Mouse (Mus musculus) naive thymus-derived CD4-positive, alpha-beta T cell, adult 2 months (primary cell): Measurements from ENCODE around the gene Wbp1.
A peak's percentile ranks its signal among the peaks of the same experiment; 100 is the strongest.

Experiments used
- DNase-seq: peaks from one replicate; pipeline ENCODE4 v3.0.0-alpha.2; 2011; ENCODE audit warnings: low read depth

Wbp1 gene

DNA sequence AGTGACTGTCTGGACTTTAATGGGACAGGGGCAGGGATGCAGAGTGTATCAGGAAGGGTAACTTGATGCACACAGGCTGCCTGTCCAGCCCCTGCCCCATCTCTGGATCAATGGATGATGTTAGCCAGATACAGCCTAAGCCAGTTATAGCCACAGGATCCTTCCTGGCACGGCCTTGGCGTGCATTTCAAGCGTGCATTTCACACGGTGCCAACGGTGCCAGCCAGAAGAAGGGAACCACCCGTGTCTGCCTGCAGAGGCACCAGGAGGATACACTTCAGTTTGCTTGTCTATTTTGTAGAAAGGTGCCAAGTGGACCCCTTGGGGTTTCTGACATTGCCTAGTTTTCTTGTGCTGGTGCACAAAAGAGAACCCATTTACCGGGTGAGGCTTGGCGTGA, 18.7 kb upstream of the Wbp1 start:
- DNase-seq, result no peak

DNA sequence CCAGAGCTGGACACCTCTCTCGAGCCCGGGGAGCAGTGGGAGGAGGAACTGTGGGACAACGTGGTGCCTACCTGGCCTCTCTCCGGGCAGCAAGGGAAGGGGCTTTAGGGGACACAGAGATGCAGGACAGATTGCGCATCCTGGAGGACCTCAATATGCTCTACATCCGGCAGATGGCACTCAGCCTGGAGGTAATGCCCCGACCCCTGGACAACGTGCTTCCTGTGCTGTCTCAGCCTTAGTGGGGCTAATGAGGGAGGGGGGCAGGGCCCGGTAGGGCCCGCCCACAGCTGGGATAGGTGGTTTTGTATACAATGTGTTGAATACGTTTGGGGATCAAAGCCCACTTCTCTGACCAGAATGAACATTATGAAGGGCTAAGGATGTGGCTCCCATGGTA, 16.7 kb upstream of the Wbp1 start:
- no peak for DNase-seq

DNA sequence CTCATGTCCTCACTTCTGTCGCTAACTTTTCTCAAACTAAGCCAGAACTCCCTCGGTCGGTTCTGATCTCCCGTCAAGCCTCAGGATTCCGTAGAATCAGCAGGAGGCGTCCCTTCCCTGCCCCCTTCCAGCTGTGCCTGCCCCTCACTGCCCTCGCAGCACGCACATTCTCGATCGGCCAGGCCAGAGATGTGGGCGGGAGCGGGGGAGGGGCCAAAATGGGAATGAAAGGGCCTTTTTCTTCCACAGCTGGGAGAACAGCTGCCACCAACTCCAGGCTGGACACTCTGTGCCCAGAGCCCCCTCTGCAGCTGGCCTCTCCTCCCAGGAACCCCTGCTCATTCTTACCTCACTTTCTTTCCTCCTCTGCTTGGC, 16.2 kb upstream of the Wbp1 start:
- DNase-seq, result no peak

DNA sequence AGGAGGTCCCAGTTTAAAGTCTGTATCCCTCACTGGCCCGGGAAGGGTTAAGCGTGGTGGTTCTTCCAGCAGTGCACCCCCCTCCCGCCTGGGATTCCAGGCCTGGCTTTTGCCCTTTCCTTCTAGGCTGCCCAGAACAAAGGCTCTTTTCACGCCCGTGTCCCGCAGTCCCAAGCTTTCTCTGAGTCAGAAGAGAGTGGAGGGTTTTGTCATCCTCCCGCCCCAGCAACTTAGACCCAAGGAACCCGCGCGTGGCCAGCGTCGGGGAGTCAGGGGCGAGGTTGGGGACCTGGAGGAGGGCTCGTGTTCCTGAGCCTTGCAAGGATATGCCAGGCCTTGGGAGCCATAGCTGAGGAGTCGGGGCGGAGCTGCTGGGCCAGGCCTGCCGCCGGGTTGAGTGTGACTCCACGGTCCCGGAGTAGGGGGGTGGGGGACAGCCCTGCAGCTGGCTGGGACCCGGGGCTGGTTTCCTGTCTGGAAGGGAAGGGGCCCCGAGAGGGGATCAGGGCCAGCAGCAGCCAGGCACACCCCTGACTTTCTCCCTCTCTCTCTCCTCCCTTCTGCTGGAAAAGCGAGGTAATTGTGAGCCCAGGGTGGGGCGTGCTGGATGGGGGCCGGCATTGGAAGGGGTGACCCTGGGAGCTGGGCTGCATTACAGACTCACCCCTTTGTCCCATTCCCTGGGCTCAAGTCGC, 15.7 kb upstream of the Wbp1 start:
- no peak for DNase-seq

DNA sequence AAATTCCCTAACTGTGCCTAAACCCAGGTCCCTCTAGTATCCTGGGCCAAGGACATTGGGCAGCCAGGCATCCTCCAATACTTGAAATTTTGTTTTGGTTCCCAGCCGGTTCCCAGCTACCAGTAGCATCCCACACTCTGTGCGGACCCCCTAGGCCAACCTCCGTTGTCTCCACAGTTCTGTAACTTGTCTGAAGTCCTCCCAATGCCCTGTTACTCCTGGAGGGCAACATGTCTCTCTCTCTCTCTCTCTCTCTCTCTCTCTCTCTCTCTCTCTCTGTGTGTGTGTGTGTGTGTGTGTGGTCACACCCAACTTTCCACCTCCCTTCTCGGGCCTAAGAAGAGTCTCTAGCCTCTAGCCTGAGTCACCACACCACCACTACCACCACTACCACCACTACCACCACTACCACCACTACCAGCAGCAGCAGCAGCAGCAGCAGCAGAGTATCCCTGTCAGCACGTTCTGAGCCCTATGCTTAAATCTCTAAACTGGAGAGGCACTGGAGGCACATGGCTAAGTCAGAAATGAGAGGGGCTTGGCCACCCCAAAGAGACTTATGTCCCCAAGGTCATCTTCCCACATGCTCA, 15.0 kb upstream of the Wbp1 start:
- DNase-seq, result no peak

DNA sequence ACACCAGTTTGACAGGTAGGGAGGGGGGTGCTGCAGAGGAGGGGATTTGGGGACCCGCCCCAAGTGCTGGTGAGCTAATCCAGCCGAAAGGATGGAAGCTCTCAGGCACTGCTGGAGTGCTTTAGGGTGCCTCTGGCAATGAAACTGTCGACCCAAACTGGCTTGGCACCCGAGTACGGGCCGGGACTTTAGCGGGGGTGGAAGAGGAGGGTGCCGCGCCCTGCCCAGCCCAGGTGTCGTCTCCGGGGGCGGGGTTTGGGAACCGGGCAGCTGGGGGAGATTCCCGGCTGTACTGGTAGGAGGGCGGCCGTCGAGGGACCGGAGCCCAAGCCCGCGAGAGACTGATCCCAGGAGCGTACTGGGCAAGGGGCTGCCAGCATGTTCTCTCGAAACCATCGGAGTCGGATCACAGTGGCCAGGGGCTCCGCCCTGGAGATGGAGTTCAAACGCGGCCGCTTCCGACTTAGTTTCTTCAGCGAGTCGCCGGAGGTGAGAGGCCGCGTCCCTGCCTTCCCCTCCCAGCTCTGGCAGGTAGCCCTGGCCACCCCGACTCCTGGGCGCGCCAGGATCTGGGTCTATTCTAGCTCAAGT, 14.3 kb upstream of the Wbp1 start:
- no peak for DNase-seq

DNA sequence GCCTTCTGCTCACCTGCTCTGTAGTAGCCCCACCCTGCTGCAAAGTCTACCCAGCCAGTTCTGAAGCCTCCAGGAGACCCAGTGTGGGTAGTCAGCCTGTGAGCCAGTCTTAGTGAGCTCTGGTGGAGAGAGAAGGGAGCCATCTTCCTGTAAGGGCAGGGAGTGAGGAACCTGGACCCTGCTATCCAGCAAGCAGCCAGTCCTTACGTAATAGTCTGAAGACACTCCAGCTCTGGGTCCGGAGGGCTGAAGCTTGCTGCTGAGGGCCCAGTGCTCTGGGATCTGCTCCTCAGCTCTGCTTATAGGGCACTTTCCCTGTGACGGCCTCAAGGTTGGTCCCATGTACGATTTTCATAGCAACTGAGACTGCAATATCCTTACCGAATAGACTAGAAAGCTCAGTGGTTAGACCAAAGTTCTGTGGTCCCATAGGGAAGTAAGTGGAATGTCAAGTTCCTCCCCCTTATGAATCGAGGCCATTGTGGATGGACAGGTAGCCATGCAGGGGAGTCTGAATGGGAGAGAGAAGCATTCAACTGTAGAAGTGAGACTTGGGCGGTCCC, 13.7 kb upstream of the Wbp1 start, which contains the start of gene Rtkn:
Gene Rtkn, plus strand, starts transcription at position 513 of the 563 bp plus-strand sequence.
- no peak for DNase-seq

DNA sequence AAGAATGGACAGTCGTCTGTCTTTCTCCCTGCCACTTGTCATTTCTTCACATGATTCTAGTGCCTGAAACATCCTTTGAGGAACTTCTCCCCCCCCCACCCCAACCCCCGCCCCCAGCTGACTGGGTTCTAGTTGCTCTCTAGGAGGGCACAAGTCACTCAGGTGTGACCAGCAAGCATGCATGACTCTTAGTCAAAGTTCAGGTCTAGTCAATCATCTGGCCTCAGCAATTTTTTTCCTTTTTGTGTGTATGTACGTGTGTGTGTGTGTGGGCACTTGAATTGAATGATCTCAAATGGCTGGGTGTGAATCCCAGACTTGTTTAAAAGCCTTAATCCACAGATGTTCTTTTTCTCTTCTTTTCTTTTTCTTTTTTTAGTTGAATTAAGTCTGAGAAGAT, 12.9 kb upstream of the Wbp1 start:
- DNase-seq, result no peak

DNA sequence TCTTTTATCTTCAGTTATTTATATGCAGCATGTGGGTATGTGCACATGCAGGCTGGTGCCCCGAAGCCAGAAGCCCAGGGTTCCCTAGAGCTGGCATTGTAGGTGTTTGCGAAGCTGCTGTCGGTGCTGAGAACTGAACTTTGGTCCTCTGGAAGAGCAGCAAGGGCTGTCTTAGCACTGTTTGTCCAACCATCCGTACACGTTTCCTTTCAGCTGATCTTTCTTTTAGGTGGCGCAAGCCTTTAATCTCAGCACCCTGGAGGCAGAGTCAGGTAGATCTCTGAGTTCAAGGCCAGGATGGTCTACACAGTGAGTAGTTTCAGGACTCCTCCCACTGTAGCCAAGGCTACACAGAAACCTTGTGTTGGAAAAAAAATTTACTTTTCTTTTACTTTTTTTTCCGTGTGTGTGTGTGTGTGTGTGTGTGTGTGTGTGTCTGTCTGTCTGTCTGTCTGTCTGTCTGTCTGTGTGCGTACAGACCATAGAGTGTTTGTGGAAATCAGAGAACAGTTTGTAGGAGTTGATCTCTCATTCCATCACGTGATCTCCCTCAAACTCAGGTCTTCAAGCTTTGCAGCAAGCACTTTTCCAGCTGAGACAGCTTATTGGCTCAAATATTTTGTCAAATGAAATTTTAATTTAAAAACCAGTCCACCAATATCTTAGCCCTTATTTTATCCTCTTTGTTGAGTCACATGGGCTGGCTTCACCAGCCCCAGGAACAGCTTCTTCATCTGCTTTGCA, 11.0 kb upstream of the Wbp1 start:
- DNase-seq, result no peak

DNA sequence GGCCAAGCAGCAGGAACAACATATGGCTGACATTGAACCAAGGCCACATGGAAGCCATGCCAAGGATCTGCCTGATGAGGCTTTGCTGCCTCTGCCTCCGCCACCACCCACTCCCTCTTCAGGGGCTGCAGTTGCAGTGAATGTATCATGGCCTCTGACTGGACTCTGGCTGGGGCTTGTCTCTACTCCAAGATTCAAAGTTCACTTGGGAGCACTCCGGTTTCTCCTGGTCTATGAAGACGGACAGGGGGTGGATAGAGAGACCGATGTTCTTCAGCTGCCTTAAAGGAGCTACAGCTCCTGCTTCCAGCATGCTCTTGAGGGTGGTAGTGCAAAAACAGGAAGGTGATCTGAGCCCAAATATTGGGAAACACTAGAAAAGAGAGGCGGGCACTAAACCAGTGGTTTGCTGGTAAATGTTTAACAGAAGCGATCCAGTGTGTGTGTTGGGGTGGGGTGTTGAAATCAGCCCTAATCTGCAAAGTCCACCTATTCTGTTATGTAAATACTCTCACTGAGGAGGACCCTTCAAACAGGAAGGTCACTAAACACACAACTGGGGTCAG, 10.2 kb upstream of the Wbp1 start:
- DNase-seq, result no peak

DNA sequence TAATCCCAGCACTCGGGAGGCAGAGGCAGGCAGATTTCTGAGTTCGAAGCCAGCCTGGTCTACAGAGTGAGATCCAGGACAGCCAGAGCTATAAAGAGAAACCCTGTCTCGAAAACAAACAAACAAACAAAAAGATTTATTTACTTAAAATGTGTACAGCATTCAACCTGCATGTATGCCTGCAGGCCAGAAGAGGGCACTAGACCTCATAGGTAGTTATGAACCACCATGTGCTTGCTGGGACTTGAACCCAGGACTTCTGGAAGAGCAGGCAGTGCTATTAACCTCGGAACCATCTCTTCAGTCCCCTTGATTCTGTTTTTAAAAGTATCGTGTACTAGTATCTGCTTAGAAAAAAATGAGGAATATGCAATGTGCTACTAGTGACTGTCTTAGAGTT, 6.1 kb upstream of the Wbp1 start:
- no peak for DNase-seq

DNA sequence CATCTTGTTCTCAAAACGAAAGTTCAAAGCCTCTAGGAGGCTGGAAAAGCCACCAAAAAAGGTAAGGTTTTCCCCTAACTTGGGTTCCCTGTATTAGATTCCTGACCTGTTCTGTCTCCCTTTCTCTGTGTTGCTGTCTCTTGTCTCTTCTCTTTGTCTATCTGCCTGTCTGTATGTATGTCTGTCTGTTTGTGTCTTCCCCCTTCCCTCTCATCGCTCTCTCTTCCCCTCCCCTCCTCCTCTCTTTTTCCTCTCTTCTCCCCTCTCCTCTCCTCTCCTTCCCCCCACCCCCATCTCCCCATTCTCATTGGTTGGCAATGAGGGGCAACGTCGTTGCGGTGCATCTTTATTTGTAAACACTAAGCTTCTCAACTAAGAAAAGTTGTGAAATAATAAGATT, 4.0 kb upstream of the Wbp1 start, which contains the start of gene Ino80b:
Gene Ino80b, minus strand, starts transcription at position 101 of the 400 bp plus-strand sequence.
- DNase-seq, result no peak

DNA sequence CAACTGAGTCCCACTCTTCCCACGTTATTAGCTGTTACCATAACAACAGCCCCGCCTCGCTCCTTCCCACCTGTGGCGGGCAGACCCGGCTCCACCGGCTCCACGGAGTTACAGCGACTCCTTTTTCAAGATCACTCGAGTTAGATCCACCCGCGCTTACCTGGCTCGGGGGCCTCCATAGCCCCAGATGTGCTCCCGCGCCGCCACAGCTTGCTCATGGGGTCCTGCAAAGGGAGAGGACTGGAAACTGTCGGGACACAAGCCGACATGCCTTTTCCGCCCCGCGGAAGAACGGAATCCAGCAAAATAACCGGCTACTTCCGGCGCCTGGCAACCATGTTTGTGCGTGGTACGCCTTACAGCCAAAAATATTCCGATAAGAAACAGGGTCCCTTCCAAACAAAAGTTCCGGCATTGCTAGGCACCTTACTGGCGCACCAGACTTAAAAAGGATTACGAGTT, 3.5 kb upstream of the Wbp1 start:
- peak; percentile 96 for DNase-seq

DNA sequence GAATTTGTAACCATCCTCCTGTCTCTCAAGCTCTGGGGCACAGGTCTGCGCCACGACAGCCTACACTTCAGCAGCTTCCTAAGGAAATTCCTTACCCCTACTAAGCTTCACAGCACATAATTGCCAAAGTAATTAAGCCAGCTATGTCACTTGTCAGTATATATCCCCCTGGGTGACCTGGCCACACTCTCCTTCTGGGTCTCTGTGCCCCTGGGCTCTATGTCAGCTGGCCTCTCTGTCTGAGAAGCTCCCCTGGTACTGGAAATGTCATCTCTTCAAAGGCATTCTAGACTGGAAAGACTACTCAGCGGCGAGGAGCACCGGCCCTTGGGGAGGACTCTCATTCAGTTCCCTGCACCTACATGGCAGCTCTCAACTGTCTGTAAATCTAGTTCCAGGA, 1.6 kb upstream of the Wbp1 start:
- peak; percentile 9 for DNase-seq

DNA sequence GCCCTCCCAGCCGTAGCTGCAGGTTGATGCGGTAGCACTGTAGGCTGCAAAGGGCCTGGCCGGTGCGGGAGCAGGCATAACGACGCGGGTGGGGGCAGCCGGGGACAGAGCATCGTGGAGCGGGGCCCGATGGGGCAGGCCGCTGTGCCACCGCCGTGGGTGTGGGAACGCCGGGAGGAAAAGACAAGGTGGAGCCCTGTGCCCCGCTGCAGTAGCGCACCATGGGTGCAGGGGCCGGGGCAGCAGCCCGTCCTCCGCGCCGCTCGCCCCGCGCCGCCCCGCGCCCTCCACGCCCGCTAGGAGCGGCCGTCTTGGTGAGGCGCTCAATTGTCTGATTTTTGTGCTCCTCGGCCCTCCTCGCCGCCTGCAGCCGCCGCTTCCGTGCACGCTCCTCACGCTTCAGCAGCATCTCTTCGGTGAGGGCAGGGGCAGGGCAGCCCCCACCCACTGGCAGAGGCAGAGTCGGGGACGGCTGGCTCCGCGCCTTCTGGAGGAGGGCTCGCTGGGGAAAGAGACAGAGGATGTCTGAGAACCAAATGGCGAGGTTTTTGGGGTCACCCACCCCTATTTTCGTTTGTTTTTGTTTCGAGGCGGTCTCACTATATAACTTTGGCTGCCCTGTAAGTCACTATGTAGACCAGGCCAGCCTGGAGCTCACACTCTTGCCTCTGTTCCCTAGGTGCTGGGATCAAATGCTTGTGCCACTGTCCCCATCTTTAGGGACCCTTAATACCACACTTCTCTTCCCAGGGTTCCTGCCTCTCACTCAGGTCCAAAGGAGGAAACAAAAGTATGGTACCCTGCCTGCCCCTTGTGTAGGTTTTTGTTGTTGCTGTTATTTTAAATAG, 728 bp upstream of the Wbp1 start:
- DNase-seq, result peak; percentile 21

DNA sequence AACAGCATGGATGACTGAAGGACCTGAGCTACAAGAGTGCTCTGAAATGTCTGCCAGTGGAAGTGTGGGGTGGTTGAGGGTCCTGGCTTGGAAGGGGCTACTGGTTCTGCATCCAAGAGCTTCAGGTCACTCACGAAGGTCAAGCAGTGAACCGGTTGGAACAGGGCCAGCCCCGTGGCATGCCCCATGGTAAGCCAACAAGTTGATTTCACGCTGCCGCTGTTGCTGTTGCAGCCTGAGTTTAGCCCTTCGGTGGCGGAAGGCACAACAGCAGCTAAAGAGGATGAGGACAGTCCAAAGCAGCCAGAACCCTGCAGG, 1.7 kb downstream of the Wbp1 start:
- no peak for DNase-seq

DNA sequence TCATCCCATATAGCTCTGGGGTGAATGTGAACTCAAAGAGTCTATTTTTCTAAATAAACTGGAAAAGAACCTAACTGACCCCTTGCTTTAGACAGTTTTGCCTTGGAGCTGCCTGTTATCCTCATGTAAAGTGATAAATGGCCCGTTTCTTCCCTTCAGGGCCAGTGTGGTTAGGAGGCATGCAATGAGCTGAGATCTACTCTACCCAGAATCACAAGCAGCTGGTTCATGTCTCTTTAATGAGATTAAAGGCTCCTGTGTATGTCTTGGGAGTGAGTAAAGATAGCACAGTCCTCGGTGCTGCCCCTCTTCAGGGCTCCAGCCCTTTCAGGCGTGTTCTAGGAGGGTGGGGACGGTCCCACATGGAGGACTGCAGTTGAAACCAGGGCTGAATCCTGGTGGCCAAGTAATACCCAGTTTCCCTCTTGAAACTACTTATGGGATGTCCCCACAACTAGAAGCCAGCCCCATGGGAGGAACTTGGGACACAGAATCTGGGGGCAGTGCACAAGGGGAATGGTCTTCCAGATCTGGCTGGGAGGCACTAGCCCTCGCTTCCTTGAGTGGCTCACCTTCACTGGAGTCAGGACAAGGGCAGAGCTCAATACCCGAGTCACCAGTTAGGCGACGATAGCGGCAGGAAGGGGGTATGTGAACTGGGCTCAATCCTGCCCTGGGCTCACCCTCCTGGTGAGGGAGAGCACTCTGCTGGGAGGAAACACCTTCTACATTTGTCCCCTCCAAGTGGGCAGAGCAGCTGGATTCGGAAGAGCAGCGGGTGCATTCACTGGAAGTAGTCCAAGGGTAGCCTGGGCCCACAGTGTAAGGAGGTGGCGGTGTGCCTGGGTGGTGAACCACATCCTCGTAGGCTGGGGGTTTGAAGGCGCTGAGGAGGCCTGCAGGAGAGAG, 2.3 kb downstream of the Wbp1 start:
- peak; percentile 47 for DNase-seq

DNA sequence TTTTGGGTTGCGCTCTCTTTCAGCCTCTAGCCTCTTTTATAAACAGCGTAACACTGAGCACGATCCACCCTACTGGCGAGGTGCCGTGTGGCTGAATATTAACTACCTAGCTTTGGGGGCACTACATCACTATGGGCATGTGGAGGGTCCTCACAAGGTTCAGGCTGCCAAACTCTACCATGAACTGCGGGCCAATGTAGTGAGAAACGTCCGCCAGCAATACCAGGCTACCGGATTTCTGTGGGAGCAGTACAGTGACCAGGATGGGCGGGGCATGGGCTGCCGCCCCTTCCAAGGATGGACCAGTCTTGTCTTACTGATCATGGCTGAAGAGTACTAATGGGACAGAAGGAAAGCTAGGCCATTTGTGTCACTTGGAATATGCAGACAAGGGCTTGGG, 3.0 kb downstream of the Wbp1 start:
- no peak for DNase-seq

DNA sequence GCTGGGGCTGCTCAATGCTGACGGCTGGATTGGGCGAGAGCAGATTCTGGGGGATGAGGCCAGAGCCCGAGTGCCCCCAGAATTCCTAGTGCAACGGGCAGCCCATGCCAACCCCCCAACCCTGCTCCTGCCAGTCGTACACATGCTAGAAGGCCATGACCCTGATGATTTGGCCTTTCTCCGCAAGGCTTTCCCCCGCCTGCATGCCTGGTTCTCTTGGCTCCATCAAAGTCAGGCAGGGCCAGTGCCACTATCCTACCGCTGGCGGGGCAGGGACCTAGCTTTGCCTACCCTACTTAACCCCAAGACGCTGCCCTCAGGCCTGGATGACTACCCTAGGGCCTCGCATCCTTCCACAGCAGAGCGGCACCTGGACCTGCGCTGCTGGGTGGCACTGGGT, 3.7 kb downstream of the Wbp1 start:
- DNase-seq, result no peak

DNA sequence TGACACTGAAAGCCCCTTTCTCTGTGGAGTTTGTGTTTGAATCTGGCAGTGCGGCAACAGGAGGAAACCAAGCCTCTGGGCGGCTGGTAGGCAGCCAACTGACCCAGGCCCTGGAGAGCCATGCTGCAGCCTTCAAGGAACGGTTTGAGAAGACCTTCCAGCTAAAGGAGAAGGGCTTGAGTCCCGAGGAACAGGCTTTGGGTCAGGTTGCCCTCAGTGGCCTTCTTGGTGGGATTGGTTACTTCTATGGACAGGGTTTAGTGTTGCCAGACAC, 4.3 kb downstream of the Wbp1 start:
- peak; percentile 7 for DNase-seq
